In the genomic region with DNA sequence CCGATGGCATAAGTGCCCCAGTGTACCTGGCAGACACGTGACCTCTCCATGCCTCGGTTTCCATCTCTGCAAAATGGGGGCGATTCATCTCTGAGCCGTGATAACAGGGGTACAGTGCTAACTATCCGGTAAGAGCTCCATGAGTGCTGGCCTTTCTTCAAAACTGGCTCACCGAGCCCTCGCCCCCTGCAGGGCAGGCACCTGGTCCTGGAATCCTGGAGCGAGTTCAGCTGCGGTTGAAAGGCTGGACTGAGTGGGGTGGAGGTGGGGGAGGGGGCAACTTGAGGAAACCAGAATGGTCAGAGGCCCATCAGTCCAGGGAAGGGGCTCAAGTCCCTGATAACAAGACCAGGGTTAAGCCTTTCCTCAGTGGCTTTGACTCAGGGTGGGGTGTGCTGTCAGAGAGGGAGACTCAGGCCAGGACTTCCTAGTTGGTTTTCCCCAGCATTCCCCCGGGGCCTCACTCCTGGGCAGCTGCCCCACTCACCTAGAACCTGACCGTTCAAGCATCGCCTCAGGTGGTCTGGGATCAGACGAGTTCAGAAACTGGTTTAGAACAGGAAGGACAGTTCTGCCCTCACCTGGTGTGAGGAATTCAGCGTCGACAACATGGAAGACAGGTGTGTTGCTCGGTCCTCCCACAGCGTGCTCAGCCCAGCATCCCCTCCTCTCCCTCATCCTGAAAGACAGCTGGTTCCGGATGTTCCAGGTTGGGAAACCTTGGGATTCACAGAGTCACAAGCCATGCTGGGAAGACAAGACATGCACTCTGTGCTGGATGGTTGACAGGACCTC, we compare ENCODE assay signal across 10 mouse cellular contexts. TPM values are rescaled to one million over a fixed set of nuclear protein-coding genes. Genes with fewer than 3 reads are reported as not detected.
A peak's percentile ranks its signal among the peaks of the same experiment; 100 is the strongest.
DNase-seq lines count a peak whose midpoint lies in the region; ATAC-seq lines count a peak whose summit lies in the region.
"Had no signal": no experiment of that assay in that cellular context is flagged by ENCODE, and none has a peak within 500 bp of the region (broad histone marks: within the 10 kb centered on the region; RNA-seq: fewer than 3 reads in every experiment).

No protein-coding gene starts in this region.

- no peaks in the 10 kb centered on the region for H3K36me3 ChIP-seq in kidney, embryonic 15.5 days
- no peaks in the 10 kb centered on the region for H3K36me3 ChIP-seq in forebrain, embryonic 15.5 days
- no peaks in the 10 kb centered on the region for H3K36me3 ChIP-seq in midbrain, embryonic 13.5 days
- H3K36me3 ChIP-seq: G1E; liver, embryonic 15.5 days had no signal

- 24% methylated on average over 19 of the region's 19 CpGs for WGBS in kidney, embryonic 15.5 days
- 22% methylated on average over 19 of the region's 19 CpGs for WGBS in forebrain, embryonic 15.5 days
- WGBS in midbrain, embryonic 13.5 days: 22% methylated on average over 19 of the region's 19 CpGs

- ATAC-seq in kidney, embryonic 15.5 days (replicated peaks; ENCODE audit: low FRiP score): peak; percentile 12; the same call in 1 of the 2 replicates
- no peak for ATAC-seq in forebrain, embryonic 15.5 days (replicated peaks)
- ATAC-seq in midbrain, embryonic 13.5 days: peak; percentile 16

- no peaks in the 10 kb centered on the region for H3K9me3 ChIP-seq in kidney, embryonic 15.5 days (replicated peaks)
- no peaks in the 10 kb centered on the region for H3K9me3 ChIP-seq in forebrain, embryonic 15.5 days
- no peaks in the 10 kb centered on the region for H3K9me3 ChIP-seq in midbrain, embryonic 13.5 days
- H3K9me3 ChIP-seq: liver, embryonic 15.5 days had no signal

- no peak overlapping the region for H3K9ac ChIP-seq in kidney, embryonic 15.5 days
- H3K9ac ChIP-seq in forebrain, embryonic 15.5 days (replicated peaks): peak overlapping the region; percentile 48
- peak overlapping the region; percentile 68 for H3K9ac ChIP-seq in midbrain, embryonic 13.5 days (replicated peaks)
- H3K9ac ChIP-seq: liver, embryonic 15.5 days had no signal

- H3K4me2 ChIP-seq in kidney, embryonic 15.5 days: peak overlapping the region; percentile 86
- H3K4me2 ChIP-seq in forebrain, embryonic 15.5 days (replicated peaks): peak overlapping the region; percentile 91
- H3K4me2 ChIP-seq in midbrain, embryonic 13.5 days (replicated peaks): peak overlapping the region; percentile 93

- H3K27me3 ChIP-seq in kidney, embryonic 15.5 days: peaks cover 26% of the 10 kb centered on the region
- H3K27me3 ChIP-seq in forebrain, embryonic 15.5 days: peaks cover 19% of the 10 kb centered on the region
- peaks cover 31% of the 10 kb centered on the region for H3K27me3 ChIP-seq in midbrain, embryonic 13.5 days

- peaks cover 33% of the 10 kb centered on the region for H3K4me1 ChIP-seq in kidney, embryonic 15.5 days
- H3K4me1 ChIP-seq in forebrain, embryonic 15.5 days: peaks cover 11% of the 10 kb centered on the region
- H3K4me1 ChIP-seq in midbrain, embryonic 13.5 days (replicated peaks): peaks cover 19% of the 10 kb centered on the region

- DNase-seq in kidney, postnatal 10 days: no peak
- DNase-seq in cerebellum, adult 11-12 months: peak; percentile 86
- DNase-seq in spleen, postnatal 10 days (ENCODE audit: low spot score in 2 of 2): no peak
- no peak for DNase-seq in T-cell, adult 2 months (ENCODE audit: low spot score)
- DNase-seq in embryo, embryonic 10 days (ENCODE audit: low spot score): no peak

- H3K27ac ChIP-seq in kidney, embryonic 15.5 days: no peak overlapping the region
- no peak overlapping the region for H3K27ac ChIP-seq in forebrain, embryonic 15.5 days (replicated peaks)
- no peak overlapping the region for H3K27ac ChIP-seq in midbrain, embryonic 13.5 days
- H3K27ac ChIP-seq: liver, embryonic 15.5 days had no signal

- peak overlapping the region; percentile 44 for H3K4me3 ChIP-seq in kidney, embryonic 15.5 days (replicated peaks)
- peak overlapping the region; percentile 44 for H3K4me3 ChIP-seq in forebrain, embryonic 15.5 days
- H3K4me3 ChIP-seq in midbrain, embryonic 13.5 days (replicated peaks): peak overlapping the region; percentile 48

RNA-seq across cellular contexts. Expression of a gene that starts 1.0 kb away (rescaled TPM):
- polyA plus RNA-seq in kidney, embryonic 15.5 days (2015; fragmentation: Nextera tagmentation; extraction: Ambion mirVana): 0.85 and 1.5 TPM in 2 replicates
- 53.9 and 57.5 TPM in 2 replicates for polyA plus RNA-seq in forebrain, embryonic 15.5 days (2015; fragmentation: Nextera tagmentation; extraction: Ambion mirVana)
- polyA plus RNA-seq in midbrain, embryonic 13.5 days (2015; fragmentation: Nextera tagmentation; extraction: Ambion mirVana): 37.8 and 39.6 TPM in 2 replicates
- polyA plus RNA-seq: G1E had no signal

RNA-seq across cellular contexts. Expression of a gene that starts 41.5 kb away (rescaled TPM):
- 18.2 and 19.0 TPM in 2 replicates for polyA plus RNA-seq in kidney, embryonic 15.5 days (2015; fragmentation: Nextera tagmentation; extraction: Ambion mirVana)
- 13.4 TPM in 2 replicates for polyA plus RNA-seq in forebrain, embryonic 15.5 days (2015; fragmentation: Nextera tagmentation; extraction: Ambion mirVana)
- polyA plus RNA-seq in midbrain, embryonic 13.5 days (2015; fragmentation: Nextera tagmentation; extraction: Ambion mirVana): 12.6 and 15.5 TPM in 2 replicates

Comparison
In these comparisons a context has a peak if more than half of its experiments do, and no peak if none do; other contexts are left out.
1. RNA of a gene that starts 1.0 kb away (polyA plus RNA-seq): 53.9 to 57.5 TPM in forebrain, embryonic 15.5 days and 37.8 to 39.6 TPM in midbrain, embryonic 13.5 days; 0.85 to 1.5 TPM in kidney, embryonic 15.5 days; every median in the first group is over 10 times any median in the second.
2. Peak in every context shown above with its lines, with median percentiles within 50 percentile points of each other: H3K4me2 ChIP-seq and H3K4me3 ChIP-seq.